Mouse (Mus musculus) bone marrow, adult 2 months (tissue): ENCODE data around the gene Pi4k2b.

Experiments
- CTCF ChIP-seq: fragments of 200-500 bp; IDR thresholded peaks from 2 replicates; pipeline ENCODE4 v1.5.1; 2011; ENCODE audit warnings: low read length, control low read depth; ENCODE audit not compliant: control insufficient read depth, insufficient read depth
- POLR2A ChIP-seq: fragments of 200-500 bp; IDR thresholded peaks from 2 replicates; pipeline ENCODE4 v1.6.1; 2011; ENCODE audit warnings: low read depth, mild to moderate bottlenecking, control low read depth, low read length, borderline replicate concordance; ENCODE audit not compliant: control insufficient read depth

DNA sequence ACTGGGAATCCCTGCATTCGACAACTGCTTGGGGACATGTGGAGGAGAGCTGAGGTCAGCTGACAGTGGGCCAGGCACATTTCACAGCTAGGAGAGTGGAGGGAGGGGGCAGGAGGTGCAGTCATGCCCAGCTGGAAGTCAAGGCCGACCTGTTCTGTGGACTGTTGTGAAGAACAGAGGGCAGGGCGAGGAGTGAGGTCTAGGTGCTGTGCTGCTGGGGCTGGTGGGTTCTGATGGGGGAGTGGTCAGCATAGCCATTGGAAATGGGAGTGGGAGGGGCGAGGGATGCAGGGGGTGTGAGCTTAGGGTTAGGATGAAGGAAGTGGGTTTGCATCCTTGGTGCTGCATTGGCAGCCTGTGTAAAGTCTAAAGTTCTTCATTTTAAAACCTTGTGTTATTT, 64.4 kb downstream of the Pi4k2b start:
- no peak for TF ChIP-seq CTCF
- TF ChIP-seq POLR2A = no peak
